Mouse (Mus musculus) heart, adult 2 months (tissue): Measurements from ENCODE around the gene Map2k5.

ENCODE experiments used
- CTCF ChIP-seq: fragments of 200-600 bp; IDR thresholded peaks from 2 replicates; pipeline ENCODE4 v1.8.1; 2022; ENCODE audit warnings: antibody characterized with exemption, mild to moderate bottlenecking, moderate library complexity
- EP300 ChIP-seq: fragments of 200-500 bp; IDR thresholded peaks from 2 replicates; pipeline ENCODE4 v1.6.1; 2011; ENCODE audit warnings: low read depth, low read length, control low read depth; ENCODE audit not compliant: insufficient read depth

GRCm38 (mm10) chr9:63309956-63310355 is 67.7 kb downstream of the Map2k5 start:
- TF ChIP-seq CTCF (no peak), EP300 (no peak)
